Mouse (Mus musculus) kidney, adult 2 months (tissue): ENCODE results near the gene Klhl41.

Experiments
- CTCF ChIP-seq: fragments of 200-500 bp; conservative IDR thresholded peaks from 2 replicates; pipeline ENCODE4 v1.5.1; 2011; ENCODE audit warnings: low read depth, mild to moderate bottlenecking, control low read depth, low read length, moderate library complexity, mixed read lengths; ENCODE audit not compliant: insufficient read depth, insufficient read length
- POLR2A ChIP-seq: fragments of 200-500 bp; IDR thresholded peaks from one replicate; pipeline ENCODE4 v1.6.1; 2011; ENCODE audit warnings: low read depth, low read length, control low read depth

GRCm38 (mm10) chr2:69714126-69714525, 44.2 kb downstream of the Klhl41 start:
- TF ChIP-seq POLR2A (no peak), CTCF (no peak)
